Mouse (Mus musculus) hindbrain, embryonic 11.5 days (tissue): ENCODE measurements around the gene Fez2. TPM values are rescaled to one million over a fixed set of nuclear protein-coding genes. Genes with fewer than 3 reads are reported as not detected.

Source experiments
- ATAC-seq: fragments of 200-750 bp; cut with Nextera tagmentation; 2 replicates; pipeline ENCODE4 v1.8.0; 2017; ENCODE audit warnings: mild to moderate bottlenecking, moderate TSS enrichment, moderate library complexity; ENCODE audit not compliant: low FRiP score
- DNase-seq: peaks from one replicate; pipeline ENCODE4 v3.0.0-alpha.2; 2015; ENCODE audit warnings: low spot score
- H3K27ac ChIP-seq: fragments of 300-500 bp; sonication (generic); 2 replicates; pipeline ENCODE4 v1.5.1; 2014; ENCODE audit warnings: mild to moderate bottlenecking, low read depth, low read length
- H3K27me3 ChIP-seq: fragments of 300-500 bp; sonication (generic); 2 replicates; pipeline ENCODE4 v1.6.1; 2014; ENCODE audit warnings: mild to moderate bottlenecking, low read length, moderate library complexity, mixed read lengths; ENCODE audit not compliant: control insufficient read depth, insufficient read depth
- H3K36me3 ChIP-seq: fragments of 300-500 bp; sonication (generic); 2 replicates; pipeline ENCODE4 v1.6.1; 2014; ENCODE audit warnings: mild to moderate bottlenecking, low read length, moderate library complexity, mixed read lengths; ENCODE audit not compliant: control insufficient read depth, insufficient read depth
- H3K4me1 ChIP-seq: fragments of 300-500 bp; sonication (generic); replicated peaks from 2 replicates; pipeline ENCODE4 v1.6.1; 2014; ENCODE audit warnings: low read length, mixed read lengths; ENCODE audit not compliant: control insufficient read depth, insufficient read depth
- H3K4me2 ChIP-seq: fragments of 300-500 bp; sonication (generic); replicated peaks from 2 replicates; pipeline ENCODE4 v1.6.1; 2014; ENCODE audit warnings: mild to moderate bottlenecking, low read depth, low read length
- H3K4me3 ChIP-seq: fragments of 300-500 bp; sonication (generic); 2 replicates; pipeline ENCODE4 v1.5.1; 2014; ENCODE audit warnings: low read depth, low read length
- H3K9ac ChIP-seq: fragments of 300-500 bp; sonication (generic); 2 replicates; pipeline ENCODE4 v1.6.1; 2014; ENCODE audit warnings: low read depth, low read length
- H3K9me3 ChIP-seq: fragments of 300-500 bp; sonication (generic); 2 replicates; pipeline ENCODE4 v1.6.1; 2016; ENCODE audit warnings: low read length; ENCODE audit not compliant: control insufficient read depth
- WGBS: fragments of 180-500 bp; shearing (Covaris S2); extraction: QIAGEN DNeasy Blood & Tissue Kit; methylation state at CpG from one replicate; pipeline ENCODE4 v1.1.7; 2014; 5-methylcytosine and 5-hydroxymethylcytosine counted together
- polyA plus RNA-seq: library from polyadenylated mRNA; unstranded; fragments of >200 nt; fragmentation: Nextera tagmentation; extraction: Ambion mirVana; gene quantifications from 2 replicates; pipeline ENCODE4 v1.2.1, GENCODE M21; 2014

Fez2 gene
- polyA plus RNA-seq, 1 experiment from 2014 or later, result 52.4 TPM

DNA sequence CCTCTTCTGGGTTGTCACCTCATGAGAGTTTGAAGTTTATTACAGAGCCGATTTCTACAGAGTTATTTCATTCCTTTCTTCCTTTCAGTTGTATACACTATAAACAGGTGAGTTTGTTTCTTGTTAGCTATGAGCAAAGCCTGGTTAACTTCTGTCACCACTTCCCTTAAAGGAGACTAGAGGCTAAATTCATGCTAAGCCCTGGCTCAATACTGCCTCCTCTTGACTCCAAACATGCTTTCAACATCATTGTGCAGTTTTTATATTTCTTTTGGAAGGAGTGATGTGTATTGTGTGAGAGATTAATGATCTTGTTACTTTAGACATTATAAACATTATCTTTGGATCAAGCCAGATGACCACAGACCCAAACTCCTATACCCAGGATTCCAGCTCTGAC is 47.5 kb downstream of the Fez2 start:
- no peak overlapping the region for H3K9ac ChIP-seq
- H3K4me2 ChIP-seq, result no peak overlapping the region
- H3K4me1 ChIP-seq, result no peaks in the 10 kb centered on the region
- no peaks in the 10 kb centered on the region for H3K9me3 ChIP-seq
- 0 out of 2 replicates have a peak, but pooled peaks cover 2% of the 10 kb centered on the region for H3K36me3 ChIP-seq
- no peak overlapping the region for H3K27ac ChIP-seq
- H3K4me3 ChIP-seq, result no peak overlapping the region
- no peaks in the 10 kb centered on the region for H3K27me3 ChIP-seq
- no peak for ATAC-seq
- DNase-seq, result no peak
- 100% methylated on average over 1 of the region's 1 CpGs for WGBS

DNA sequence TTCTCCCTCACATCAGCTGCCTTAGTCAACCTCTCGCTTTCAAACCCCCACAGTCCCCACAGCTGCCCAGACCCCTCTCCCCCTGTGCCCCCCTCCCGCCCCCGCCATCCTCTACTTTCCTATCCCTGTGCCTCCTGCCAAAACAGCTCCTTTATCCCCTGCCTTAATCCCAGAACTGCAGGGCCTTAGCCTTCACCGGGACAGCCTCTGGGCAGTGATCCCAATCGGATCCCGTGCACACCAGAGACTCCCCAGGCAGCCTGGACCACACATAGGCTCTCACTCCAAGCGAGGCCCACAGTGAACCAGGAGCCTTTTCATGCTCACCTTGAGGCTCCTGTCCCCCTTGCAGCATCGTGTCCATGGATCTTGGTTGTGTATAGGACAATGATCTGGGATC is 49.5 kb downstream of the Fez2 start:
- WGBS, result 90% methylated on average over 8 of the region's 8 CpGs
- no peak overlapping the region for H3K4me3 ChIP-seq

DNA sequence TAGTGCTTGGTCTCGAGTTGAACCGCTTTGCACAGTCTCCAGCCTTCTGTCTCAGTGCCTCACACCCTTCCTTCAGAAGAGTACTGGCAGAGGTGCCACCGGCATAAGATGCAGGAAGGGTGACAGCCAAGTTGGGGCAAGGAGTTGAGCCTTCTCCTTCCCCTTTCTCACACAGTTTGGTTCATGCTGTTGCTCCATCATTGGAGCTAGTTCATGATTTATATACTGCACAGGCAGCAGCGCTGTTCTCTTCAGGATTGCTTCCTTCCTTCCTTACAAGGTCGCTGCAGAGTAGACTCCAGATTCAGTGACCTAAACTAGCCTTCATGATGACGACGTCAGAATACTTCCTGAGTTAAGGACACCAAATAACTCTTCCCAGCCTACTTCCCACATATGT is 51.9 kb downstream of the Fez2 start:
- no peaks in the 10 kb centered on the region for H3K9me3 ChIP-seq
- DNase-seq (no peak), ATAC-seq (no peak)
- H3K4me1 ChIP-seq, result no peaks in the 10 kb centered on the region
- no peaks in the 10 kb centered on the region for H3K27me3 ChIP-seq
- H3K36me3 ChIP-seq, result no peaks in the 10 kb centered on the region
- 88% methylated on average over 7 of the region's 7 CpGs for WGBS
- no peak overlapping the region for H3K9ac ChIP-seq
- H3K4me3 ChIP-seq, result no peak overlapping the region
- H3K4me2 ChIP-seq, result no peak overlapping the region
- no peak overlapping the region for H3K27ac ChIP-seq

More for the DNA sequence above, 49.5 kb downstream of the Fez2 start:
- DNase-seq, result no peak
- H3K4me2 ChIP-seq, result no peak overlapping the region
- H3K9ac ChIP-seq, result no peak overlapping the region
- no peaks in the 10 kb centered on the region for H3K4me1 ChIP-seq
- no peak for ATAC-seq
- 0 out of 2 replicates have a peak, but pooled peaks cover 2% of the 10 kb centered on the region for H3K36me3 ChIP-seq
- no peaks in the 10 kb centered on the region for H3K9me3 ChIP-seq
- no peak overlapping the region for H3K27ac ChIP-seq
- H3K27me3 ChIP-seq, result no peaks in the 10 kb centered on the region

DNA sequence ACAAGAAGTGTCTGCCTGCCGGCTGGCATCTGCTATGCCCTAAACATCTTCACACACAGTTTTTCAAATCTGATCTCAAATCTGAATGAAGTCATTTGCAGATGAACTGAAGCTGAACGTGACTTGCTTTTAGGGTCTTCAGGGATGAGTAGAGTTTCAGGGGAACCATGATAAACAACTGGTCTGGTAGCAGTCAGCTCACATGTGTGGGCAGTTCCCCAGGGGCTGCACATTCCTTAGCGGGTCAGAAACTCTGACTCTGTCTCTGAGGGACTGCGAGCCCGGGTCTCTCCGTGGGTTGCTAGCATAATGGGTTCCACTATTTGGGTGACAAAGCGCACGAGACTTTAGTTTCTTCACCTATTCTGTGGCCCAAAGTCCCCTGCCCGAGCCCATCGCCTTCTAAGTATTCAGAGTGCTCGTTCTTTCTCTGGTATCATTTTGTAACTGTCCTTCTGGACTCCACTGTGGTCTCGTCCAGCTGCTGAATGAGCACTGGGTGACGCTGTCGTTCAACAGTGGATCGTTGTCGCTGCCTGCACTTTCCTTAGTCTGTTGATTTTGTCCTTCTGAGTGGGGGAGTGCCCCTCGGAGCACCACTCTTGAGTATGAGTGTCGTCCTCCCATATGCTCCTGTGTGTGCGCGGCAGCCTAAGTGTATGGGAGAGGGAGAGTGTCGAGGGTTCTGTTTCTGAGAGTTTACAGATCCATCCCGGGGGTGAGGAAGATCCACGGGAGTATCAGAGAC is 53.2 kb downstream of the Fez2 start:
- DNase-seq (no peak), ATAC-seq (no peak)

DNA sequence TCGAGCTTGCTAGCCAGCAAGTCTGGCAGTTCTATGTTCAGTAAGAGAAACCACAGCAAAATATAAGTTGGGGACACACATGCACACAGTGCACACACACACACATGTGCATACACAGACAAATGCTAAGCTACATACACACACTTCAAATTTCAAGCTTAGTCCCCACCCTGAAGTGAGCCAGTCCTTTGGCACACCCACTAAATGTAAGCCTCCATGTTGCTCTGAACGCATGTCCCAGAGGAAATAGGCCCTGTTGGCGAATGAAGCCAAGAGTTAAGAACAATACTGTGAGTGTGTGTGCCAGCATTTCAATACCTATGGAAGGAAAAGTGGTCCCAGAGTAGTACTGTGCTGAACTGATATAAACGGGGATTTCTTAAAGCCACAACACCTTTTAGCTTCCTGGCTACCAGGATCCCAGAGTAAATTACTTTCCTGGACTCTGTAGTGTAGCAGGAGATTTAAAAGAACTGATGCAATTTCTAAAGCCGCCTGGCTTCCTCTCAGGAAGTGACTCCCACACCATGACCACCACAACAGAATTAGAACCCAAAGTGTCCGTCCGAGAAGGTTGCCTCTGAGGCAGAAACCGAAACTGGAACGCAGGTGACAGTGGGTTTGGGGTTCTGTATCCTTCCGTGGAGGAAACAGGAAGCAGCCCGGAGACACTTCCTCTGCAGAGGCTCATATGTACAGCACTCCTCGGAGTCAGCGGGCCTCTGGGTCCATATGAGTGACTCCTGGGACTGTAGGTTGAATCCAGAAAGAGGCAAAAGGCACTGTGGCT is 55.8 kb downstream of the Fez2 start:
- DNase-seq (no peak), ATAC-seq (no peak)
- WGBS, result 86% methylated on average over 13 of the region's 13 CpGs
- no peak overlapping the region for H3K4me2 ChIP-seq
- no peaks in the 10 kb centered on the region for H3K9me3 ChIP-seq
- no peaks in the 10 kb centered on the region for H3K36me3 ChIP-seq
- H3K27me3 ChIP-seq, result no peaks in the 10 kb centered on the region
- no peak overlapping the region for H3K9ac ChIP-seq
- no peaks in the 10 kb centered on the region for H3K4me1 ChIP-seq
- H3K4me3 ChIP-seq, result no peak overlapping the region
- no peak overlapping the region for H3K27ac ChIP-seq

More for the DNA sequence above, 53.2 kb downstream of the Fez2 start:
- WGBS, result 86% methylated on average over 23 of the region's 23 CpGs
- H3K4me2 ChIP-seq, result no peak overlapping the region
- no peaks in the 10 kb centered on the region for H3K4me1 ChIP-seq
- H3K27me3 ChIP-seq, result no peaks in the 10 kb centered on the region
- no peaks in the 10 kb centered on the region for H3K36me3 ChIP-seq
- H3K27ac ChIP-seq, result no peak overlapping the region
- H3K9ac ChIP-seq, result no peak overlapping the region
- H3K9me3 ChIP-seq, result no peaks in the 10 kb centered on the region
- H3K4me3 ChIP-seq, result no peak overlapping the region

DNA sequence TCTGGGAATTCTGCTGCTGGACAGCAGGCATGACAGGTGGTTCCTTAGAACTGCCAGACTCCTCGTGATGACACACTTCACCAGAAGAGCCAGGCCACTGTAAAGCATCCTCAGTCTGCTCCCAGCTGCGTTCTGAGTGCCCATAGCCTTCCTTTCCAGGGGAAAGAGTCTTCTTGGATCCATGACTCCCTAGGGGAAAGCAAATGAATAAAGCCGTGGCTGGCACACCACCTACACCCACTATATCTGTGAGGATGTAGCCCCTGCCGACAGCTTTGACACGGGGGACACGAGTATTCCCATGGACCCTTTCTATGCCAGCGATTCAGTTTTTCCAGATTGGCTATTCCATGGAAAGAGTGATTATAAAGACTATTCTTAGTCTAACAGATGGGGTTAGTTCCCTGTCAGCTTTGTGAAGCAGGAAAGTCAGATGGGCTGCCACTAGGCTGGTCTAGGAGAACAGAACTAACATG is 59.7 kb downstream of the Fez2 start:
- Histone ChIP-seq H3K4me2 (no peak overlapping the region), H3K4me3 (no peak overlapping the region), H3K27me3 (no peaks in the 10 kb centered on the region), H3K36me3 (no peaks in the 10 kb centered on the region), H3K27ac (no peak overlapping the region), H3K9me3 (no peaks in the 10 kb centered on the region), H3K9ac (no peak overlapping the region), H3K4me1 (no peaks in the 10 kb centered on the region; the same call in 1 of the 2 replicates)
- ATAC-seq, result no peak
- DNase-seq, result no peak
- WGBS, result 82% methylated on average over 7 of the region's 7 CpGs

DNA sequence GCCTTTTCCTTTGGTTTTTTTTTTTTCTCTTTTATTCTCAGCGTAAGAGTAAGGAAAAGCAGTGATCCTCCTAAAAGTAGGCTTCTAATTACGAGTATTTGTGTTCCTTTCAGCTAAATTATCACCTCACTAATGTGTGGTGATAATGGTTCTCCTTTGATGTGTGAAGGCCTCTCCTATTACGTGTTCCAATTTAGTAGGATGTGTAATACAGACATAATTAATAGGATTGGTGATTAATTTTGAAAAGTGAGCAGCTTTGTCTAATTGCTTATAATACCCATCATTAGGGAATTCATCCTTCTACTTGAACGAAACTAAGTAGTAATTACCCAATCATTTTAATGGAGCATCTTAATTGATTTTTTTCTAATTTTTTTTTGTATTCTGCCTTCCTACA is 60.2 kb downstream of the Fez2 start:
- WGBS, result 86% methylated on average over 4 of the region's 4 CpGs
- DNase-seq (no peak), ATAC-seq (no peak)
- Histone ChIP-seq H3K4me2 (no peak overlapping the region), H3K36me3 (no peaks in the 10 kb centered on the region), H3K27me3 (no peaks in the 10 kb centered on the region), H3K9ac (no peak overlapping the region), H3K4me1 (no peaks in the 10 kb centered on the region; the same call in 1 of the 2 replicates), H3K4me3 (no peak overlapping the region), H3K27ac (no peak overlapping the region), H3K9me3 (no peaks in the 10 kb centered on the region)

DNA sequence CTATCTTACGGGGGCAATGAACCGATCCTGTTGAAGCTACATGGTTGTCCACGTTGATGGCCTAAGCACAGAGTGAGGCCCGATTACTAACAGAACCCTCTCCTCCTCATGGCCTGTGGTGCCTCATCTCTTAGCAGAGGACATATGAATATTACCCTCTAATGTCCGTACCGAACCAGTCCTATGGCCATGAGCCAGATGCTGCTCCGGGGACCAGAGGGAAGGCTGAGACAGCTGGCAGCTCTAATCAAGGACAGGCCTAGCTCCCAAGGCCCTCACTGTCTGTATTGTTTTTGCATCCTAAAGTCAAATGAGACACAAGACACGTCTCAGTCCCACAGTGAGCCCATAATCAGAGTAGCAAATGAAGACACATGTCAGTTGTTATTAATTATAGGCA is 62.3 kb downstream of the Fez2 start:
- Histone ChIP-seq H3K27ac (peak overlapping the region; percentile 25; the same call in 1 of the 2 replicates), H3K27me3 (no peaks in the 10 kb centered on the region), H3K4me1 (no peaks in the 10 kb centered on the region; the same call in 1 of the 2 replicates), H3K4me2 (no peak overlapping the region), H3K36me3 (no peaks in the 10 kb centered on the region), H3K9me3 (no peaks in the 10 kb centered on the region), H3K9ac (no peak overlapping the region), H3K4me3 (no peak overlapping the region)
- WGBS, result 74% methylated on average over 8 of the region's 8 CpGs
- ATAC-seq (no peak), DNase-seq (no peak)
